Mouse (Mus musculus) heart, postnatal 0 days (tissue): ENCODE results near the gene Gm44511. TPM values are rescaled to one million over a fixed set of nuclear protein-coding genes. Genes with fewer than 3 reads are reported as not detected.
"Not testable (repeated sequence)": the region's sequence is repeated elsewhere in the genome, so short reads cannot be mapped to it uniquely, and the experiment has no call there.

ENCODE experiments used
- ATAC-seq: fragments of 200-750 bp; cut with Nextera tagmentation; 2 replicates; pipeline ENCODE4 v1.8.0; 2017; ENCODE audit warnings: low read depth, moderate number of reproducible peaks, moderate library complexity; ENCODE audit not compliant: insufficient read depth
- DNase-seq: peaks from one replicate; pipeline ENCODE4 v3.0.0-alpha.2; 2016; ENCODE audit warnings: low spot score
- H3K27ac ChIP-seq: fragments of 300-500 bp; sonication (generic); 2 replicates; pipeline ENCODE4 v1.5.1; 2014; ENCODE audit warnings: low read depth, mild to moderate bottlenecking
- H3K27me3 ChIP-seq: fragments of 300-500 bp; sonication (generic); 2 replicates; pipeline ENCODE4 v1.6.1; 2014; ENCODE audit warnings: low read length, mixed read lengths; ENCODE audit not compliant: control insufficient read depth, insufficient read depth
- H3K36me3 ChIP-seq: fragments of 300-500 bp; sonication (generic); replicated peaks from 2 replicates; pipeline ENCODE4 v1.6.1; 2014; ENCODE audit warnings: low read length, mixed read lengths; ENCODE audit not compliant: control insufficient read depth, insufficient read depth
- H3K4me1 ChIP-seq: fragments of 300-500 bp; sonication (generic); 2 replicates; pipeline ENCODE4 v1.6.1; 2014; ENCODE audit warnings: antibody characterized with exemption; ENCODE audit not compliant: control insufficient read depth, insufficient read depth
- H3K4me2 ChIP-seq: fragments of 300-500 bp; sonication (generic); 2 replicates; pipeline ENCODE4 v1.6.1; 2014; ENCODE audit warnings: low read depth, mild to moderate bottlenecking, low read length, moderate library complexity
- H3K4me3 ChIP-seq: fragments of 300-500 bp; sonication (generic); 2 replicates; pipeline ENCODE4 v1.5.1; 2014; ENCODE audit warnings: low read depth, low read length
- H3K9ac ChIP-seq: fragments of 300-500 bp; sonication (generic); replicated peaks from 2 replicates; pipeline ENCODE4 v1.6.1; 2014; ENCODE audit warnings: low read depth, low read length, mixed read lengths
- H3K9me3 ChIP-seq: fragments of 300-500 bp; sonication (generic); replicated peaks from 2 replicates; pipeline ENCODE4 v1.6.1; 2016; ENCODE audit warnings: low read length; ENCODE audit not compliant: control insufficient read depth
- CTCF ChIP-seq: IDR thresholded peaks from 2 replicates; pipeline ENCODE4 v1.5.1; 2016; ENCODE audit warnings: antibody characterized with exemption, control low read depth, low read depth
- EP300 ChIP-seq: IDR thresholded peaks from 2 replicates; pipeline ENCODE4 v1.6.1; 2016; ENCODE audit warnings: antibody characterized with exemption, low read depth
- whole genome bisulfite sequencing: fragments of 180-500 bp; shearing (Covaris S2); extraction: QIAGEN DNeasy Blood & Tissue Kit; methylation state at CpG from one replicate; pipeline ENCODE4 v1.1.7; 2014; 5-methylcytosine and 5-hydroxymethylcytosine counted together
- polyA plus RNA-seq: library from polyadenylated mRNA; unstranded; fragments of >200 nt; fragmentation: Nextera tagmentation; extraction: Ambion mirVana; gene quantifications from 2 replicates; pipeline ENCODE4 v1.2.1, GENCODE M21; 2015
- total RNA-seq: library from RNA; depleted of rRNA; stranded (reverse); fragments of >200 nt; gene quantifications from 2 replicates; pipeline ENCODE4 v1.2.3, GENCODE M21; 2014; ENCODE audit warnings: low replicate concordance

The Gm44511 gene
- total and polyA plus RNA-seq, 2 experiments from 2014 or later: not detected

DNA sequence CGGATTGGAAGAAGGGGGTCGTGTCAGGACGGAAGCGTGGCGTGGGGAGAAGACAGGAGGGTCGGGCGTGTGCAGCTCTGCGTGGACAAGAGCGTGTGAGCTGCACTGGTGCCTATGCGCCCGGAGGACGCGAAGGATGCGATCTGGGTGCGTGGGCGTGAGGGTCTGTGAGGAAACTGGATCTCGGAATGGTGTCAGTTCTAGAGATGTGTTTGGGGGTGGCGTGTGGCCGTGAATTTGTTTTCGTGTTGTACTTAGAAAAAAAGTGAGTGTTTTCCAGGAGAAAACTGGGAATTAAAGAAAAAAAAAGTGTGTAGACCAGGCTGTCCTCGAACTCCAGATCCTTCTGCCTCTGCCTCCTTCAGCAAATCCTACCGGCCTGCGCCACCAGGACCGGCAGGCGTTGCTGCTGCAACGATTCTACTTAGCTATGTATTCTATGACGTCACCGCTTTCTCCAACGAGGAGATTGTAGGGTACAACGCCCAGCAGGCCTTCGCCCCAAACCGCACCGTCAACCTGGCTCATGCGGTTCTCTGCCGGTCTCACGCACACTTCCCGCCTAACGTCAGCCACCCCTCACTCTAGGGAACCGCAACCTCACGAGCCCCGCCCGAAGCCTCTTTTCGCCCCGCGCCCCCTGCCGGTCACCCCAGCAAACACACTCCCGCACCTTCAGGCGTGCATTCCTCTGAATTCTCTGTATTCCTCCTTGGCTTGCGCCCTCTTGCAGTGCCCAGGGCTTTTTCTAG lies 26.8 kb downstream of the Gm44511 start:
- peak overlapping the region; percentile 60 for H3K4me2 ChIP-seq
- H3K4me1 ChIP-seq, H3K9me3 ChIP-seq, H3K36me3 ChIP-seq, H3K27me3 ChIP-seq: not testable (repeated sequence)
- peak overlapping the region; percentile 62 for H3K9ac ChIP-seq
- peak; percentile 63 for DNase-seq
- peak; percentile 65 for TF ChIP-seq CTCF
- under 1% methylated on average over 49 of the region's 49 CpGs for WGBS
- peak; percentile 67 for ATAC-seq
- peak overlapping the region; percentile 76 for H3K4me3 ChIP-seq
- peak overlapping the region; percentile 93 for H3K27ac ChIP-seq

DNA sequence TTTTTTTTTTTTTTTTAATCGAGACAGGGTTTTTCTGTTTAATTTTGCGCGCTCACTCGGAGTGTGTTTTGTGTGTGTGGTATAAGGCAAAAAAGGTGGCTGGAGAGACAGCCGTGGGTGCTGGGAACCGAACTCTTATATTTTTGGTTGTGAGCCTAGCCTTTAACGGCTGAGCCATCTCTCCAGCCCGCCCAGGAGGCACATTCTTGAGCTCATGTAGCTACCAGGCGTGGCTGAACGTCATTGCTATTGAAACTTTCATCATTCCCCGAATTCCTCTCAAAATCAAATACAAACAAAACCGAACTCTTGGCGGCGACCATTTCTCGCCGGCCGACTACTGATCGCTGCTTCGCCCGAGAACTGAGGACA lies 27.4 kb downstream of the Gm44511 start:
- Histone ChIP-seq H3K27ac (peak overlapping the region; percentile 93), H3K4me3 (peak overlapping the region; percentile 76), H3K4me2 (peak overlapping the region; percentile 60), H3K9ac (peak overlapping the region; percentile 62)
- not testable (repeated sequence) for H3K9me3 ChIP-seq, H3K4me1 ChIP-seq, H3K27me3 ChIP-seq, H3K36me3 ChIP-seq
- DNase-seq (peak; percentile 69), ATAC-seq (peak; percentile 27)
- 0% methylated on average over 20 of the region's 20 CpGs for WGBS

DNA sequence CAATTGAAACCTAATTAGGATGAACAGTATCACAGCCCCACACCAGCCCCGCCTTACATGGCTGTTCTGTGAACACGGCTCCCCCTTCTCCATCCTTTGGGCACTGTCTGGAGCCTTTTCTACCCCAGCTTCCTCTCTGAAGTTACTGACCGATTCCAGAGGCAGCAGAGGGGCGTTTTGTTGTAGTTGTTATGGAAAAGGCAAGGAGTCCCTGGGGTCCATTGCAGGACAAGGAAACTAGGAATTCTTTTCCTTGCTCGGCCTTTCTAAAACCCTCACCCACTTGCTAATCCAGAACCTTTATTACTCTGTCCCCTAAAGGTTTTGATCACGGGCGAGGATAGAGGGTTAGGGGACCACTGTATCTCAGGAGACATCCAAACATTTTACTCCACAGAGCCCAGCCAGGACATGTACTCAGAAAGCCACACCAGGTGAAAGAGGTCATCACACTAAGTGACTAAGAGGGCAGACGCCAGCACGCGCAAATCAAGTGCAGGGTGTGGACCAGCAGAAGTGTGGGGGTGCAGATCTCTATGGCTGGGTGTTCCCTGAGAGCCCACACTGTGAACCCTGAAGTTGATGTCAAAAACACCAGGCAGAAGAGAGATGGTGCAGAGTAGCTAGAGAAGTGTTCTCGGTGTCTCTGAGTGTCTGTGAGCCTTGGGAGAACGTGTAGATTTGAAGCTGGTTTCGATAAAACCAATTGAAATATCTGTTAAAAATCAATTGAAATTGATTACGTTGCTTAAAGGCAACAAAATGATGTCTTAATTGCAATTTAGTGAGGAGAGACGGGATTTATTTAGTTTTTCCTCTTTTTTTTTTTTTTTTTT lies 28.0 kb downstream of the Gm44511 start:
- no peak overlapping the region for H3K9ac ChIP-seq
- peak overlapping the region; percentile 4 for H3K27ac ChIP-seq
- no peak for ATAC-seq
- peak overlapping the region; percentile 60 for H3K4me2 ChIP-seq
- no peaks in the 10 kb centered on the region for H3K36me3 ChIP-seq
- H3K4me3 ChIP-seq: peak overlapping the region; percentile 76
- no peak for TF ChIP-seq CTCF
- TF ChIP-seq EP300: no peak
- H3K9me3 ChIP-seq: no peaks in the 10 kb centered on the region
- no peaks in the 10 kb centered on the region for H3K27me3 ChIP-seq
- 20% methylated on average over 15 of the region's 15 CpGs for WGBS
- DNase-seq: peak; percentile 12
- peaks cover 4% of the 10 kb centered on the region; the same call in 1 of the 2 replicates for H3K4me1 ChIP-seq

DNA sequence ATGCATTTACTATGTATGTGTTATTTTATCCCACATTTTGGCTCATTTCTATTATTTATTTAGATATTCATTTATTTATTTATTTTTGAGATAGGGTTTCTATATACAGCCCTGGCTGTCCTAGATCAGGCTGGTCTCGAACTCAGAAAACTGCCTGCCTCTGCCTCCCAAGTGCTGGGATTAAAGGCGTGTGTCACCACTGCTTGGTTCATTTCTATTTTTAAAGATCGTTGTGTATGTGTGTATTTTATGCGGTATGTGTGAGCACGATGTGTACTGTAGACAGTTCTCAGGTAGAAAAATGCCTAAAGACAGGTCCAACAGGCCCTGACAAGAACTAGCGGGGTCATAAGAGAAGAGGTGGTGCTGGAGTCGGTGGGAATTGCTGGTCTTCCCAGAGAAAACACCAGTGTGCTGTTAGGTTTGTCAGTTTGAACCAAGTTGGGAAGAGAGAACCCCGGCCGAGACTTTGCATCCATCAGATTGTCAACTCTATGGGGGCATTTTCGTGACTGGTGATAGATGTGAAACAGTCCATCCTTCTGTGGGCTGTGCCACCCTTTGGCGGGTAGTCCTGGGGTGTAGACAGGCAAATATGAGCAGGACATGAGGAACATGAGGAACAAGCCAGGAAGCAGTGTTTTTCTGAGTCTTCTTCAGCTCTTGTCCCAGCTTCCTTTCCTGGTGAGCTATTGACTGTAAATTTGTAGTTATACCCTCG lies 28.8 kb downstream of the Gm44511 start:
- no peak for TF ChIP-seq EP300
- no peak for TF ChIP-seq CTCF
- Histone ChIP-seq H3K9ac (no peak overlapping the region), H3K27me3 (no peaks in the 10 kb centered on the region), H3K27ac (peak overlapping the region; percentile 4), H3K4me1 (peaks cover 4% of the 10 kb centered on the region; the same call in 1 of the 2 replicates), H3K9me3 (no peaks in the 10 kb centered on the region), H3K4me3 (no peak overlapping the region), H3K36me3 (no peaks in the 10 kb centered on the region), H3K4me2 (peak overlapping the region; percentile 60; the same call in 1 of the 2 replicates)
- DNase-seq: no peak
- ATAC-seq: no peak
- 72% methylated on average over 12 of the region's 12 CpGs for WGBS

DNA sequence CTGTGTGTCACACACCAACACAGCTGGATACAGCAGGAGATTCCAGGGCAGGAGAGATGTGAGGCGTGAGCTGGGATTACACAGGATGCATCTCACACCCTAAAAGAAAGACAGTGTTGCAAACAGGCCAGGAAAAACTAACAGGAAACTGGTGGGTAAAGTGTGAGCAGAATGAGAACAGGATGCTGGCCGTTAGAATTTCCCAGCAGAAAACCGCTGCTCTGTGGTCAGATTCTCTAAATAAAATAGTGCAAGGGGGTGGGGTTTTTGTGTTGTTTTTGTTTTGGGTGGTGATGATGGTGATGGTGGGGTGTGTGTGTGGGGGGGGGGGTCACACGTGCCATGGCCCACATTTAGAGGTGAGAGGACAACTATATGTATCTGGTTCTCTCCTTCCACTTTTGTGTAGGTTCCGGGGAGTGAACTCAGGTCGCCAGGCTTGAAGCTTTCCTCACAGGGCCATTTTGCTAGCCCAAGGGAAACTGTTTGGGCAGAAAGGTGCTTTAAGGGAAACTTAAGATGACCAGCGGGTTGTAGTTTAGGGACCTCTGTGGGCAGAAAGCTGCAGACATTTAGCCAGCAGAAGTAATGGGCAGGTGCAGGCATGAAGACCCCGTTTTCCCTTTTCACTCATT lies 29.7 kb downstream of the Gm44511 start:
- no peaks in the 10 kb centered on the region for H3K9me3 ChIP-seq
- H3K4me1 ChIP-seq: peaks cover 4% of the 10 kb centered on the region; the same call in 1 of the 2 replicates
- H3K27ac ChIP-seq: no peak overlapping the region
- H3K36me3 ChIP-seq: no peaks in the 10 kb centered on the region
- TF ChIP-seq EP300 (no peak), CTCF (no peak)
- no peak overlapping the region for H3K9ac ChIP-seq
- H3K27me3 ChIP-seq: no peaks in the 10 kb centered on the region
- no peak for ATAC-seq
- WGBS: 69% methylated on average over 8 of the region's 8 CpGs
- DNase-seq: no peak
- no peak overlapping the region for H3K4me2 ChIP-seq
- no peak overlapping the region for H3K4me3 ChIP-seq
